Mouse (Mus musculus): ENCODE measurements around the gene 4930432K21Rik.

DNA sequence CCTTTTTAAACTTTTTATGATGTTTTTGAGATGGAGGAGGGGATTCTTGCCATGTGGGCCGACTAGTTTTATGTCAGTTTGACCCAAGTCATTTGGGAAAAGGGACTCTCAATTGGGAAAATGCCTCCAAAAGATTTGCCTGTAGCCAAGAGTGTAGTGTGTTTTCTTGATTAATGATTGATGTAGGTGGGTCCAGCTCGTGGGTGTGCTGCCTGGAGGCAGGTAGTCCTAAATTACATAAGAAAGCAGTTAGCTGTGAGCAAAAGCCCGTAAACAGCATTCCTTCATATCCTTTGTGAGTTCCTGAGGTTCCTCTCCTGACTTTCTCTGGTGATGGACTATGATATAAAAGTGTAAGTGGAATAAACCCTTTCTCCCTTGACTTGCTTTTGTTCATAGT is 1.4 kb downstream of the 4930432K21Rik start:
- TF ChIP-seq CTCF (conservative IDR thresholded peaks at IDR 0.05; ENCODE audit: insufficient read depth, insufficient read length, low read depth, low read length) (no peak), POLR2A (IDR thresholded peaks at IDR 0.05; ENCODE audit: low read depth, low read length) (no peak)
